Mouse (Mus musculus) small intestine, adult 2 months (tissue): Measurements from ENCODE around the gene Sumf1. TPM values are rescaled to one million over a fixed set of nuclear protein-coding genes. Genes with fewer than 3 reads are reported as not detected.

Experiments
- H3K27ac ChIP-seq: fragments of 200-500 bp; 2 replicates; pipeline ENCODE4 v1.5.1; 2012; ENCODE audit warnings: low read depth, low read length, control low read depth, inconsistent platforms; ENCODE audit not compliant: insufficient read depth
- H3K27me3 ChIP-seq: fragments of 200-500 bp; 2 replicates; pipeline ENCODE4 v1.6.1; 2012; ENCODE audit warnings: mild to moderate bottlenecking, moderate library complexity, low read length, inconsistent platforms; ENCODE audit not compliant: control insufficient read depth, insufficient read depth
- H3K36me3 ChIP-seq: fragments of 200-500 bp; 2 replicates; pipeline ENCODE4 v1.6.1; 2012; ENCODE audit warnings: mild to moderate bottlenecking, low read length, control low read depth, inconsistent platforms; ENCODE audit not compliant: control insufficient read depth, insufficient read depth
- H3K4me1 ChIP-seq: fragments of 200-500 bp; 2 replicates; pipeline ENCODE4 v1.6.1; 2012; ENCODE audit warnings: low read length, inconsistent platforms, mixed read lengths; ENCODE audit not compliant: control insufficient read depth, insufficient read depth, insufficient read length
- H3K4me3 ChIP-seq: fragments of 200-500 bp; 2 replicates; pipeline ENCODE4 v1.5.1; 2012; ENCODE audit warnings: low read depth, mild to moderate bottlenecking, control low read depth, inconsistent platforms, low read length, moderate library complexity
- CTCF ChIP-seq: fragments of 200-500 bp; IDR thresholded peaks from 2 replicates; pipeline ENCODE4 v1.5.1; 2012; ENCODE audit warnings: low read depth, mild to moderate bottlenecking, control low read depth, inconsistent platforms, low read length, moderate library complexity, mixed read lengths; ENCODE audit not compliant: insufficient replicate concordance, insufficient read length; ENCODE audit errors: extremely low read depth
- POLR2A ChIP-seq: fragments of 200-500 bp; IDR thresholded peaks from 2 replicates; pipeline ENCODE4 v1.6.1; 2012; ENCODE audit warnings: low read depth, mild to moderate bottlenecking, control low read depth, inconsistent platforms, low read length, moderate library complexity
- WGBS: fragments of 180-500 bp; shearing (Covaris S2); methylation state at CpG from one replicate; pipeline ENCODE4 v1.1.7; 2018; 5-methylcytosine and 5-hydroxymethylcytosine counted together
- polyA plus RNA-seq: library from polyadenylated mRNA; depleted of rRNA; stranded (reverse); fragments of >200 nt; gene quantifications from 2 replicates; pipeline ENCODE4 v1.2.3, GENCODE M21; 2012

The Sumf1 gene
- polyA plus RNA-seq, 1 experiment = 36.2 TPM

DNA sequence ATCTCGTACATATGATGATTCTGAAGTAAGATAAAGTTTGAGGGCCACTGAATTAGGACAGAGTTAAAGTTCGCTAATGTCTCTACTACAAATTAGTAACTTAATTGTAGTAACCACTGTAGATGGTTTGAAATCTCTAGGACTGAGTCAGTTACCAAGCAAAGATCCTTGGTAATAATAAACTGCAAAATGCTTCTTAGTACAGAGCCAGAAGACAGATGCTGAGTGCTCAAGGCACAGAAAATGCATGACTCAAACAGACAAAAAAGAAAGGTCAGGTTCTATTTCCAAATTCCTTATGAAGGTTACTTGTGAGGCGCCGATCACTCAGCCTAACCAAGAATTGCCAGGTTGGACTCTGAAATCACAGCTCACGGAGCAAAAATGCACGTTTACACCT is 67.5 kb downstream of the Sumf1 start:
- Histone ChIP-seq H3K4me1 (peaks cover 2% of the 10 kb centered on the region; the same call in 1 of the 2 replicates), H3K36me3 (0 out of 2 replicates have a peak, but pooled peaks cover 2% of the 10 kb centered on the region), H3K4me3 (no peak overlapping the region), H3K27me3 (no peaks in the 10 kb centered on the region), H3K27ac (no peak overlapping the region)
- 90% methylated on average over 6 of the region's 6 CpGs for WGBS
- no peak for TF ChIP-seq POLR2A
- no peak for TF ChIP-seq CTCF

DNA sequence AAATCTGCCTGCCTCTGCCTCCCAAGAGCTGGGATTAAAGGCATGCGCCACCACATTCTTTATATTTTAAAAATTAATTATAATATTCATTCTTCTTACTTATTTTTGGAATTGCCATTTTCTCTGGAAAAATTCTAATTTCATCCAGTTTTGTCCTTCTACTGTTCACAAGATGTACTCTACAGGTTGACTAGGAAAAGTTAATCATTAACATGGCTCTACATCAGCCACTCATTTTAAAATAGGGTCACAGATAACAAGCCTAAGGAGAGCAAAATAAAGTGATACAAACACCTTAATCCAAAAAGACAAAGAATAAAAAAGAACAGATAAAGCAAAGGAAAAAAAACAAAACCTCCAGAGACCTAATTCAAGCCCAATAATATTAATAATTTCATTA is 70.4 kb downstream of the Sumf1 start:
- TF ChIP-seq POLR2A (no peak), CTCF (no peak)
- Histone ChIP-seq H3K27me3 (no peaks in the 10 kb centered on the region), H3K4me1 (no peaks in the 10 kb centered on the region; the same call in 1 of the 2 replicates), H3K4me3 (no peak overlapping the region), H3K27ac (no peak overlapping the region), H3K36me3 (0 out of 2 replicates have a peak, but pooled peaks cover 2% of the 10 kb centered on the region)
- WGBS = 94% methylated on average over 1 of the region's 1 CpGs

DNA sequence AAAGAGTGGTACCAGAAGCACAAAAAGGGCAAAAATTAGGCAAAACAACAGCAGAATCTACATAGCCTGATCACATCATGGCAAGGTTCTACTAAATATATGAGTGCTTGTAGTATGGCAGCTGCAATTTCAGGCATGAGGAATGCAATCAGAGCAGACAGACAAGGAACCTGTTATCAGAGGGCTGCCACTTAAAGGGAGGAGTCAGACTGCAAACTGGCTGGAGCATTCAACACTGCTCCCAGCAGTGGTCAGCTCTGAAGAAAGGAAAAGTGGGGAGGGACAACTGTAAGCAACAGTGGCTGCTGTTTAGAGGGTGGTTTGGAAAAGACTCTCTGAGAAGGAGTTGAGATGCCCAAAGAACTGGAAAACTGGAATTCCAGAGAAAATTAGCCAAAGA is 73.7 kb downstream of the Sumf1 start:
- H3K4me1 ChIP-seq = no peaks in the 10 kb centered on the region; the same call in 1 of the 2 replicates
- H3K27me3 ChIP-seq = no peaks in the 10 kb centered on the region
- no peak overlapping the region for H3K4me3 ChIP-seq
- H3K27ac ChIP-seq = no peak overlapping the region
- TF ChIP-seq CTCF (no peak), POLR2A (no peak)
- H3K36me3 ChIP-seq = peaks cover 5% of the 10 kb centered on the region

DNA sequence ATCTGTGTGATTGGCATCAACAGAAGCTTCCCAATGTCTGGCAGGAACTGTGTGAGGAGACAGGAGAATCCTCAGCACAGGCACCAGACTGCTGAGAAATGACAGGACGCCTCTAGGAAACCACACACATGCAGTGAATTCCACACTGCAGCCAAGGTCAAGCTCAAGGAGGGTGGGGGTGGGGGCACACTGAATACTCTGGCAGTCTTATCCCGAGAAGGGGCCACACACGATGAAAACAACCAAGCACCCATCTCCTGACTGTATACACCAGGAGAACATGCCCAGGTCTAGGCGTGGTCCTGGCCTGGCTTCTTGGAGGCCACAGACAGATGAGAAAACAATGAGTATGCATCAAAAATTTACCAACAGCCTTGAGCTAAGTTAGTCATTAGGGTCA is 75.0 kb downstream of the Sumf1 start:
- Histone ChIP-seq H3K27me3 (no peaks in the 10 kb centered on the region), H3K4me3 (no peak overlapping the region), H3K4me1 (no peaks in the 10 kb centered on the region; the same call in 1 of the 2 replicates), H3K27ac (no peak overlapping the region), H3K36me3 (peaks cover 5% of the 10 kb centered on the region)
- 77% methylated on average over 4 of the region's 4 CpGs for WGBS
- TF ChIP-seq CTCF (no peak), POLR2A (no peak)

DNA sequence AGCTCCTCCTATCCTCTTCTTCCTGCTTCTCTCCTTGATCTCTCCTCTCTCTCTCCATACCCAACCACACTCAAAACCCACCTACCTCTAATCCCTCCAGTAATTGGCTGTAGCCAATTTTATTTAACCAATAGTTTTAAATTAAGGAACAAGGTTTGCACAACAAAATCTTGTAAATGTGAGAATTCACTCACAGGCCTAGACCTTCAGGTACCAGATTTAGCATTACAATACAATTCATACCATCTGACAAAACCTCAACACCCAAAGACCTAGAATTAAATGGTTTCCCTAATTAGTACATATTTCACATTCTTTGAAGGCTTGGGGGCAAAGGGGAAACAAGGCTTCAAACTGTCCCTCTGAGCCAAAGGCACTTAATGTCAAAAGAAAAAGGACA is 78.0 kb downstream of the Sumf1 start:
- peaks cover 5% of the 10 kb centered on the region for H3K36me3 ChIP-seq
- no peak overlapping the region for H3K4me3 ChIP-seq
- H3K27ac ChIP-seq = no peak overlapping the region
- H3K4me1 ChIP-seq = no peaks in the 10 kb centered on the region; the same call in 1 of the 2 replicates
- no peak for TF ChIP-seq CTCF
- no peak for TF ChIP-seq POLR2A
- no peaks in the 10 kb centered on the region for H3K27me3 ChIP-seq

DNA sequence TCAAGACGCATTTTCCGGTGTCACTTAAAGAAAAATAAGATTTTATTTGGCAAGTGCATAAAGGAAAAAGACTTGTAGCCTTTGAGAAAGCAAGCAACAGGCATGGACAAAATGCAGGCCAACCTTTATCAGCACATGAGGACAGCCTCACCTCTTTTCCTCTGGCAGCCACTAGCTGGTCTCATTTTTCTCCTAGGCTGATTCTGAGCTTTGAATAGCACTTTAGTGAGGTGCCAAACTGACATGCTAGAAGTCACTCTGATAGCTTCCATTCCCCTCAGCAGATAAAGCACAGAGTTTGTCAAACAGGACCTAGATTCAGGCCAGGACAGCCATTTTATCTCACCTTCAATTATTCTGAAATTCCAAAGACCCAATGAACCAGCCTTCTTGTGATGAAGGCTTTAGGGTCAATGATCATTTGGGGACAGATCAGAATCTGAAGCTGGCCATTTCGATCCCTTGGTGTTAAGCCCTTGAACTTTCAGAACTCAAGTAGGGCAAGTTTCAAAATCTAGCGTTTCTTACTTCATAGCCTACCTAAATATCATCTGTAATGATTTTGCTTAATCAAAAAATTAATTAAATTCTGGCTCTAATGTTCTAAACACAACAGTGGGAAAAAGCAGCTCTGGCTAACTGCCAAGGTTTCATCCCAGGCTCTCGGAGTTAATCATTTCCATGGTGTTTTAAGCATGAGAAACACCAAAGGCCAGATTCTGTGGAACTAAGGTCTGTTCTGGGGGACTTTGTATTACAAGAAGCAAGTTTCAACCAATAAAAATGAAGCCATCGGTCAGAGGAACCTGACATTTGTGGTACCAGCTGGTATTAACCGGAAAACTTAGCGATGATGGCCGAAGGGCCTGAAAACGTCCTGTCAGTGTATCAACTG is 83.2 kb downstream of the Sumf1 start:
- no peaks in the 10 kb centered on the region for H3K4me1 ChIP-seq
- H3K36me3 ChIP-seq = no peaks in the 10 kb centered on the region
- whole genome bisulfite sequencing = 59% methylated on average over 10 of the region's 10 CpGs
- H3K27ac ChIP-seq = no peak overlapping the region
- TF ChIP-seq CTCF (no peak), POLR2A (no peak)
- H3K4me3 ChIP-seq = no peak overlapping the region
- H3K27me3 ChIP-seq = no peaks in the 10 kb centered on the region

DNA sequence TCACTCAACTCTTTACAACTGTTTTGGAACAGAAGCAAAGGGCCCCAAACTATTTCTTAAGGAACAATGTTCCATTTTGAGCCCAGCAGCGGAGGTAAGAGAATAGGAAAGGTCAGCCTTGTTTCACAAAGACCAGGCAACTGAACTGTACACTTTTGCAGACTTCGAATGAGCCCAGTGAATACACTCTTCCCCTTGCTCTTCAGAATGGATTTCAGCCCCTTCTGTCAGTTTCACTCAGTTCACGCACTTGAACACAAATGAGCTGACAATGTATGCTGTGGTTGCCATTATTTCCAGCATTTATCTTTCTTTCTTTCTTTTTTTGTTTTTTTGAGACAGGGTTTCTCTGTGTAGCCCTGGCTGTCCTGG is 86.5 kb downstream of the Sumf1 start:
- Histone ChIP-seq H3K4me3 (no peak overlapping the region), H3K4me1 (no peaks in the 10 kb centered on the region), H3K36me3 (no peaks in the 10 kb centered on the region), H3K27ac (no peak overlapping the region), H3K27me3 (no peaks in the 10 kb centered on the region)
- 80% methylated on average over 3 of the region's 3 CpGs for WGBS
- TF ChIP-seq CTCF (no peak), POLR2A (no peak)
